ENCODE assay signal across 10 mouse cellular contexts in genomic region chr11:76547420-76547819, GRCm38 (mm10).
"Had no signal": no experiment of that assay in that cellular context is flagged by ENCODE, and none has a peak within 500 bp of the region (broad histone marks: within the 10 kb centered on the region; RNA-seq: fewer than 3 reads in every experiment).

No protein-coding gene starts in this region.

- H3K36me3 ChIP-seq: liver, embryonic 15.5 days had no signal

- DNase-seq: kidney, adult 11 months; kidney, postnatal 14 days; lung, adult 2 months; lung, postnatal 36 days; right cerebral cortex, adult 18-20 months; right cerebral cortex, postnatal 25 days; thymus, postnatal 4 days had no signal

- ATAC-seq: lung, postnatal 0 days had no signal

- H3K4me2 ChIP-seq: liver, embryonic 11.5 days; liver, embryonic 15.5 days had no signal

- H3K9me3 ChIP-seq: liver, embryonic 15.5 days had no signal

- H3K4me3 ChIP-seq: liver, embryonic 15.5 days had no signal

- H3K9ac ChIP-seq: liver, embryonic 15.5 days had no signal

- H3K4me1 ChIP-seq: liver, embryonic 15.5 days had no signal

- H3K27me3 ChIP-seq: liver, embryonic 15.5 days had no signal

- H3K27ac ChIP-seq: liver, embryonic 15.5 days had no signal
